Mouse (Mus musculus): ENCODE measurements around the gene Atp8a1. TPM values are rescaled to one million over a fixed set of nuclear protein-coding genes. Genes with fewer than 3 reads are reported as not detected.

Gene Atp8a1
- polyA plus RNA-seq, 1 experiment from 2014 or later, result 17.9 TPM

DNA sequence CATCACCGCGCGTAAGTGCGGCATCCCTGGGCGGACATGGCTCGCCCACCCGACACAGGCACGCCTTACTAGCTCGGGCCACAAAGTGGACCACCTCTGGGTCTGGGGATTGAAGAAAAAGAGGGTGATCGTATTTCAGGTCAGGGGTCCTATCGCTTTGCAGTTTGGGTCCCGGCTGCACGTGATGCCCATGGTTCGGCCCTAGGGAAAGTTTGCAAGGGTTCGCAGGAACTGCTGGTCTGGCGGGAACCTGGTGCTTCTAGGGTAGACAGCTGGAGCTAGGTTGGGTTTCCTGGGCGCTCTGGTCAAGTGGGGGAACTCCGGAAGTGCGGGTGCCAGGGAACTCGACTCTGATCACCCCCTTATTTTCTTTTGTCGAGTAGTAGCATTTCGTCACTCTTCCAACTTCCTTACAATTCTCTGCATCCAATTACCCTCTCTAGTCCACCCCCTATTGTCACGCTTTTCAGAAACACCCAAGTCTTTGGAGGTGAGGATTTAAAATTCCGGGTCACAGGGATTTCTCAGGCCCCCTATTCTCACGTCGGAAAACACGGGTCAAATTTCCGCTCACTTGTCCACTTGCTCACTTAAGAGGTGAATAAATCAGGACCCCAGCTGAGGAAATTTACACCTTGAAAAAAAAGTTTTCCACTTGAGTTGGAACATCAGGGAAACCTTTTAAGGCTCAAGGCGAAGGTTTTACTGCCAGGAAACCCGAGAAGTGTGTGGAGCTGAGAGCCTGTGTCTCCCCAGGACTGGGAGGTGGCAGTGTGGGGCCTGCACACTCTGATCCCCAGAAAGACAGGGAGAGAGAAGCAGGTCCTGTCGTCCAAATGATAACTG is 238.3 kb downstream of the Atp8a1 start:
- Histone ChIP-seq H3K4me1 (replicated peaks; ENCODE audit: control insufficient read depth, insufficient read depth, low read length) (peaks cover 9% of the 10 kb centered on the region; the same call in 1 of the 2 replicates), H3K4me3 (ENCODE audit: low read depth, low read length) (peak overlapping the region; percentile 55), H3K27me3 (replicated peaks; ENCODE audit: control insufficient read depth, insufficient read depth, low read length) (peaks cover 60% of the 10 kb centered on the region), H3K27ac (ENCODE audit: low read depth) (no peak overlapping the region), H3K9me3 (ENCODE audit: control insufficient read depth, low read length) (no peaks in the 10 kb centered on the region), H3K36me3 (ENCODE audit: control insufficient read depth, insufficient read depth, low read length) (no peaks in the 10 kb centered on the region), H3K9ac (ENCODE audit: low read length) (peak overlapping the region; percentile 50), H3K4me2 (ENCODE audit: low read length) (peak overlapping the region; percentile 97)
- DNase-seq (ENCODE audit: low spot score), result no peak
- peak; percentile 56; the same call in 1 of the 2 replicates for ATAC-seq (replicated peaks; ENCODE audit: low FRiP score, low TSS enrichment, low read depth)
- 5% methylated on average over 31 of the region's 31 CpGs for WGBS

GRCm38 (mm10) chr5:67607804-67608673 is 239.2 kb downstream of the Atp8a1 start, which contains the start of gene Shisa3:
TSS of gene Shisa3 (plus strand) at chr5:67607882.
- Histone ChIP-seq H3K4me1 (replicated peaks; ENCODE audit: control insufficient read depth, insufficient read depth, low read length) (peaks cover 9% of the 10 kb centered on the region; the same call in 1 of the 2 replicates), H3K9me3 (ENCODE audit: control insufficient read depth, low read length) (no peaks in the 10 kb centered on the region), H3K9ac (ENCODE audit: low read length) (peak within 1 kb of the TSS; percentile 50), H3K27me3 (replicated peaks; ENCODE audit: control insufficient read depth, insufficient read depth, low read length) (peaks cover 60% of the 10 kb centered on the region), H3K36me3 (ENCODE audit: control insufficient read depth, insufficient read depth, low read length) (no peaks in the 10 kb centered on the region), H3K4me3 (ENCODE audit: low read depth, low read length) (peak within 1 kb of the TSS; percentile 55), H3K27ac (ENCODE audit: low read depth) (peak within 1 kb of the TSS; percentile 47; the same call in 1 of the 2 replicates), H3K4me2 (ENCODE audit: low read length) (peak within 1 kb of the TSS; percentile 97)
- under 1% methylated on average over 86 of the region's 86 CpGs for WGBS
- DNase-seq (ENCODE audit: low spot score) (peak; percentile 83), ATAC-seq (replicated peaks; ENCODE audit: low FRiP score, low TSS enrichment, low read depth) (peak; percentile 72)

GRCm38 (mm10) chr5:67606916-67607803 is 240.1 kb downstream of the Atp8a1 start:
- Histone ChIP-seq H3K9ac (ENCODE audit: low read length) (peak overlapping the region; percentile 50), H3K27me3 (replicated peaks; ENCODE audit: control insufficient read depth, insufficient read depth, low read length) (peaks cover 60% of the 10 kb centered on the region), H3K4me1 (replicated peaks; ENCODE audit: control insufficient read depth, insufficient read depth, low read length) (peaks cover 9% of the 10 kb centered on the region; the same call in 1 of the 2 replicates), H3K36me3 (ENCODE audit: control insufficient read depth, insufficient read depth, low read length) (no peaks in the 10 kb centered on the region), H3K9me3 (ENCODE audit: control insufficient read depth, low read length) (no peaks in the 10 kb centered on the region), H3K4me3 (ENCODE audit: low read depth, low read length) (peak overlapping the region; percentile 55), H3K4me2 (ENCODE audit: low read length) (peak overlapping the region; percentile 97), H3K27ac (ENCODE audit: low read depth) (no peak overlapping the region)
- no peak for DNase-seq (ENCODE audit: low spot score)
- 1% methylated on average over 63 of the region's 66 CpGs for WGBS
- no peak for ATAC-seq (replicated peaks; ENCODE audit: low FRiP score, low TSS enrichment, low read depth)

- no peaks in the 10 kb centered on the region for H3K9me3 ChIP-seq (ENCODE audit: control insufficient read depth, low read length)
- 28% methylated on average over 5 of the region's 5 CpGs for WGBS
- DNase-seq (ENCODE audit: low spot score) (no peak), ATAC-seq (replicated peaks; ENCODE audit: low FRiP score, low TSS enrichment, low read depth) (no peak)
- peaks cover 9% of the 10 kb centered on the region; the same call in 1 of the 2 replicates for H3K4me1 ChIP-seq (replicated peaks; ENCODE audit: control insufficient read depth, insufficient read depth, low read length)
- H3K9ac ChIP-seq (ENCODE audit: low read length), result no peak overlapping the region
- H3K27ac ChIP-seq (ENCODE audit: low read depth), result no peak overlapping the region
- H3K4me2 ChIP-seq (ENCODE audit: low read length), result no peak overlapping the region
- H3K36me3 ChIP-seq (ENCODE audit: control insufficient read depth, insufficient read depth, low read length), result no peaks in the 10 kb centered on the region
- H3K27me3 ChIP-seq (replicated peaks; ENCODE audit: control insufficient read depth, insufficient read depth, low read length), result peaks cover 57% of the 10 kb centered on the region
- H3K4me3 ChIP-seq (ENCODE audit: low read depth, low read length), result no peak overlapping the region
Observed at GRCm38 (mm10) chr5:67605951-67606350, 241.3 kb downstream of the Atp8a1 start.

GRCm38 (mm10) chr5:67599935-67600334 is 247.3 kb downstream of the Atp8a1 start:
- Histone ChIP-seq H3K9me3 (ENCODE audit: control insufficient read depth, low read length) (no peaks in the 10 kb centered on the region), H3K4me2 (ENCODE audit: low read length) (no peak overlapping the region), H3K4me3 (ENCODE audit: low read depth, low read length) (no peak overlapping the region), H3K27me3 (replicated peaks; ENCODE audit: control insufficient read depth, insufficient read depth, low read length) (no peaks in the 10 kb centered on the region; the same call in 1 of the 2 replicates), H3K27ac (ENCODE audit: low read depth) (no peak overlapping the region), H3K36me3 (ENCODE audit: control insufficient read depth, insufficient read depth, low read length) (no peaks in the 10 kb centered on the region), H3K4me1 (replicated peaks; ENCODE audit: control insufficient read depth, insufficient read depth, low read length) (no peaks in the 10 kb centered on the region), H3K9ac (ENCODE audit: low read length) (no peak overlapping the region)
- ATAC-seq (replicated peaks; ENCODE audit: low FRiP score, low TSS enrichment, low read depth) (no peak), DNase-seq (ENCODE audit: low spot score) (peak; percentile 23)
- WGBS, result 84% methylated on average over 9 of the region's 9 CpGs

- no peak for ATAC-seq (replicated peaks; ENCODE audit: low FRiP score, low TSS enrichment, low read depth)
- H3K27ac ChIP-seq (ENCODE audit: low read depth), result no peak overlapping the region
- H3K4me1 ChIP-seq (replicated peaks; ENCODE audit: control insufficient read depth, insufficient read depth, low read length), result no peaks in the 10 kb centered on the region
- no peaks in the 10 kb centered on the region for H3K36me3 ChIP-seq (ENCODE audit: control insufficient read depth, insufficient read depth, low read length)
- no peaks in the 10 kb centered on the region for H3K9me3 ChIP-seq (ENCODE audit: control insufficient read depth, low read length)
- no peaks in the 10 kb centered on the region for H3K27me3 ChIP-seq (replicated peaks; ENCODE audit: control insufficient read depth, insufficient read depth, low read length)
- DNase-seq (ENCODE audit: low spot score), result no peak
- 58% methylated on average over 7 of the region's 7 CpGs for WGBS
- H3K9ac ChIP-seq (ENCODE audit: low read length), result no peak overlapping the region
- H3K4me2 ChIP-seq (ENCODE audit: low read length), result no peak overlapping the region
- no peak overlapping the region for H3K4me3 ChIP-seq (ENCODE audit: low read depth, low read length)
Observed at GRCm38 (mm10) chr5:67595629-67596028, 251.6 kb downstream of the Atp8a1 start.

- H3K9ac ChIP-seq (ENCODE audit: low read length), result no peak overlapping the region
- no peak overlapping the region for H3K27ac ChIP-seq (ENCODE audit: low read depth)
- WGBS, result 68% methylated on average over 1 of the region's 1 CpGs
- H3K4me1 ChIP-seq (replicated peaks; ENCODE audit: control insufficient read depth, insufficient read depth, low read length), result no peaks in the 10 kb centered on the region
- H3K9me3 ChIP-seq (ENCODE audit: control insufficient read depth, low read length), result no peaks in the 10 kb centered on the region
- no peaks in the 10 kb centered on the region for H3K36me3 ChIP-seq (ENCODE audit: control insufficient read depth, insufficient read depth, low read length)
- H3K4me2 ChIP-seq (ENCODE audit: low read length), result no peak overlapping the region
- DNase-seq (ENCODE audit: low spot score) (no peak), ATAC-seq (replicated peaks; ENCODE audit: low FRiP score, low TSS enrichment, low read depth) (no peak)
- H3K27me3 ChIP-seq (replicated peaks; ENCODE audit: control insufficient read depth, insufficient read depth, low read length), result no peaks in the 10 kb centered on the region
- no peak overlapping the region for H3K4me3 ChIP-seq (ENCODE audit: low read depth, low read length)
Observed at GRCm38 (mm10) chr5:67595070-67595469, 252.2 kb downstream of the Atp8a1 start.

Measured in intestine, embryonic 14.5 days (tissue).